ENCODE assay signal across 27 mouse cellular contexts in the genomic region with DNA sequence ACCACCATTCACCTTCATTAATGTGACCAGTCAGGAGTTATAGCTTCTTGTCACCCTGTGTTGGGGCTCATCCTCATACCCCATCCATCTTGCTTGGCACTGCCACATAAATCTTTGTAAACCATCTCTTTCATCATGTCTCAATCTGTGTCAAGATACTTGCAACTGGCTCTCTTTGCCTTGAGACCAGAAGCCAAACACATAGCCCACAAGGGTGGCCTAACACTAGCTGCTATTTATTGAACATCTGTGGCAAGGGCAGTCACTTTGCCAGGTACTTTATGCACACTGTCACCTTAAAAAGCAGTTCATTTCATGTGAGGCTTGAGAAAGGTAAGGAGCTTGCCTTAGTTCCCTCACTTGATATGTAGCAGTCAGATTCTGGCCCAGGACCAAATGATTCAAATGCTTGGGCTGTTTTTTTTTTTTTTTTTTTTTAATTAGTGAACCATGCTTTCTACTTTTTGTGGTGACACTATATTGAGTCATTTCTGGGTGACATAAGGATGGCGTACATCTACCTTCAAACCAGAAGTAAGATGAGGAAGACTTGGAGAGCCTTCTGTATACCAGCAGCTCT. TPM values are rescaled to one million over a fixed set of nuclear protein-coding genes. Genes with fewer than 3 reads are reported as not detected.
A peak's percentile ranks its signal among the peaks of the same experiment; 100 is the strongest.
DNase-seq lines count a peak whose midpoint lies in the region; ATAC-seq lines count a peak whose summit lies in the region.
"Had no signal": no experiment of that assay in that cellular context is flagged by ENCODE, and none has a peak within 500 bp of the region (broad histone marks: within the 10 kb centered on the region; RNA-seq: fewer than 3 reads in every experiment).

No protein-coding gene starts in this region.

- H3K4me1 ChIP-seq in heart, embryonic 13.5 days, result peaks cover 32% of the 10 kb centered on the region
- peaks cover 37% of the 10 kb centered on the region for H3K4me1 ChIP-seq in neural tube, embryonic 13.5 days (replicated peaks)
- H3K4me1 ChIP-seq in neural tube, embryonic 15.5 days, result peaks cover 16% of the 10 kb centered on the region
- H3K4me1 ChIP-seq: intestine, embryonic 15.5 days had no signal

- peak overlapping the region; percentile 26 for H3K27ac ChIP-seq in heart, embryonic 13.5 days (replicated peaks)
- no peak overlapping the region for H3K27ac ChIP-seq in neural tube, embryonic 13.5 days (replicated peaks)
- H3K27ac ChIP-seq in neural tube, embryonic 15.5 days (replicated peaks), result no peak overlapping the region
- H3K27ac ChIP-seq: embryonic facial prominence, embryonic 12.5 days; embryonic facial prominence, embryonic 15.5 days; gastrocnemius, adult 2 months; heart, embryonic 10.5 days; heart, embryonic 15.5 days; hindbrain, embryonic 10.5 days; hindbrain, embryonic 13.5 days; intestine, embryonic 15.5 days had no signal

- H3K36me3 ChIP-seq in heart, embryonic 13.5 days, result peaks cover 5% of the 10 kb centered on the region; the same call in 1 of the 2 replicates
- peaks cover 17% of the 10 kb centered on the region for H3K36me3 ChIP-seq in neural tube, embryonic 13.5 days
- H3K36me3 ChIP-seq in neural tube, embryonic 15.5 days, result no peaks in the 10 kb centered on the region
- H3K36me3 ChIP-seq: heart, embryonic 15.5 days; intestine, embryonic 15.5 days had no signal

- no peak for ATAC-seq in heart, embryonic 13.5 days (ENCODE audit: extremely low read depth, insufficient number of reproducible peaks, low FRiP score, low TSS enrichment)
- ATAC-seq in neural tube, embryonic 13.5 days (ENCODE audit: low read depth), result 0 out of 2 replicates have a peak, but pooled peaks have one; percentile 30
- ATAC-seq in neural tube, embryonic 15.5 days (ENCODE audit: low FRiP score), result no peak
- ATAC-seq in megakaryocyte progenitor cell, adult 5-6 weeks (replicated peaks; ENCODE audit: poor library complexity), result no peak
- ATAC-seq: forebrain, embryonic 14.5 days; forebrain, postnatal 0 days had no signal

- no peaks in the 10 kb centered on the region for H3K27me3 ChIP-seq in heart, embryonic 13.5 days (replicated peaks)
- H3K27me3 ChIP-seq in neural tube, embryonic 13.5 days, result no peaks in the 10 kb centered on the region
- no peaks in the 10 kb centered on the region for H3K27me3 ChIP-seq in neural tube, embryonic 15.5 days (replicated peaks)
- H3K27me3 ChIP-seq: embryonic facial prominence, embryonic 12.5 days; embryonic facial prominence, embryonic 15.5 days; heart, embryonic 15.5 days; hindbrain, embryonic 13.5 days; intestine, embryonic 15.5 days had no signal

- H3K9me3 ChIP-seq in heart, embryonic 13.5 days, result no peaks in the 10 kb centered on the region
- no peaks in the 10 kb centered on the region for H3K9me3 ChIP-seq in neural tube, embryonic 13.5 days
- H3K9me3 ChIP-seq in neural tube, embryonic 15.5 days (replicated peaks), result no peaks in the 10 kb centered on the region
- H3K9me3 ChIP-seq: embryonic facial prominence, embryonic 12.5 days; embryonic facial prominence, embryonic 15.5 days; heart, embryonic 10.5 days; heart, embryonic 15.5 days; hindbrain, embryonic 10.5 days; hindbrain, embryonic 13.5 days; intestine, embryonic 15.5 days had no signal

- peak; percentile 32 for DNase-seq in adrenal gland, postnatal 14 days
- no peak for DNase-seq in adrenal gland, postnatal 10 days
- no peak for DNase-seq in heart, adult 8-10 months (ENCODE audit: low spot score)
- peak; percentile 49 for DNase-seq in brain, adult 2 months (ENCODE audit: low read depth, low spot score)
- DNase-seq: B cell, adult 2 months; cerebellum, adult 11 months; cerebellum, adult 2 months; cerebellum, adult 9-11 months; cerebellum, postnatal 25 days; forebrain, postnatal 0 days; gastrocnemius, adult 2 months; gastrocnemius, postnatal 14 days; heart, postnatal 36 days; kidney, adult 11 months had no signal

- no peak overlapping the region for H3K4me2 ChIP-seq in heart, embryonic 13.5 days
- H3K4me2 ChIP-seq in neural tube, embryonic 13.5 days, result no peak overlapping the region
- H3K4me2 ChIP-seq in neural tube, embryonic 15.5 days, result no peak overlapping the region
- H3K4me2 ChIP-seq: embryonic facial prominence, embryonic 12.5 days; embryonic facial prominence, embryonic 15.5 days; heart, embryonic 15.5 days; hindbrain, embryonic 13.5 days; intestine, embryonic 15.5 days had no signal

- 89% methylated on average over 1 of the region's 1 CpGs for WGBS in heart, embryonic 13.5 days
- 94% methylated on average over 1 of the region's 1 CpGs for WGBS in neural tube, embryonic 13.5 days
- 100% methylated on average over 1 of the region's 1 CpGs for WGBS in neural tube, embryonic 15.5 days

- H3K9ac ChIP-seq in heart, embryonic 13.5 days, result no peak overlapping the region
- no peak overlapping the region for H3K9ac ChIP-seq in neural tube, embryonic 13.5 days
- H3K9ac ChIP-seq in neural tube, embryonic 15.5 days (replicated peaks), result no peak overlapping the region
- H3K9ac ChIP-seq: embryonic facial prominence, embryonic 12.5 days; embryonic facial prominence, embryonic 15.5 days; forebrain, postnatal 0 days; heart, embryonic 15.5 days; hindbrain, embryonic 13.5 days; intestine, embryonic 15.5 days had no signal

- H3K4me3 ChIP-seq in heart, embryonic 13.5 days, result no peak overlapping the region
- no peak overlapping the region for H3K4me3 ChIP-seq in neural tube, embryonic 13.5 days
- H3K4me3 ChIP-seq in neural tube, embryonic 15.5 days (replicated peaks), result no peak overlapping the region
- H3K4me3 ChIP-seq: embryonic facial prominence, embryonic 12.5 days; embryonic facial prominence, embryonic 15.5 days; gastrocnemius, adult 2 months; heart, embryonic 10.5 days; heart, embryonic 15.5 days; hindbrain, embryonic 10.5 days; hindbrain, embryonic 13.5 days; intestine, embryonic 15.5 days had no signal

RNA-seq across cellular contexts. Expression of a gene that starts 9.7 kb away (rescaled TPM):
- total RNA-seq in adrenal gland, postnatal 14 days (2021), result 11.0 and 14.6 TPM in 2 replicates
- 10 to 100 TPM; 10.5 to 13.0 TPM for total RNA-seq in adrenal gland, postnatal 10 days (2021)
- 16.6 and 18.3 TPM in 2 replicates for polyA plus RNA-seq in heart, embryonic 13.5 days (2015; fragmentation: Nextera tagmentation; extraction: Ambion mirVana)
- 1 to 10 TPM; 5.8 to 9.2 (median 7.8) TPM for total RNA-seq in heart, adult 8-10 months (2022)
- polyA plus RNA-seq in neural tube, embryonic 13.5 days (2015; fragmentation: Nextera tagmentation; extraction: Ambion mirVana), result 72.7 and 76.9 TPM in 2 replicates
- polyA plus RNA-seq in neural tube, embryonic 15.5 days (2015; fragmentation: Nextera tagmentation; extraction: Ambion mirVana), result 45.9 and 55.3 TPM in 2 replicates
- 0.44 and 3.8 TPM in 2 replicates for total RNA-seq in megakaryocyte progenitor cell, adult 5-6 weeks (2015)
- 1.6 TPM in 1 of 2 replicates, not detected in the other for total RNA-seq in megakaryocyte progenitor cell, adult 5-6 weeks (2017)
- total RNA-seq: MEL had no signal

Comparison
In these comparisons a context has a peak if more than half of its experiments do, and no peak if none do; other contexts are left out.
1. DNase-seq: peak in adrenal gland, postnatal 14 days (single experiment) and brain, adult 2 months (single experiment); none in adrenal gland, postnatal 10 days (single experiment) and heart, adult 8-10 months (single experiment).